Mouse (Mus musculus) yolk sac, embryonic 10.5 days (tissue): ENCODE results near the gene Isx.

Experiments
- DNase-seq: peaks from one replicate; pipeline ENCODE4 v3.0.0-alpha.2; 2017; ENCODE audit warnings: low spot score

The Isx gene

GRCm38 (mm10) chr8:74901765-74902164, 28.8 kb downstream of the Isx start:
- no peak for DNase-seq

GRCm38 (mm10) chr8:74903054-74903842, 30.3 kb downstream of the Isx start:
- no peak for DNase-seq

- no peak for DNase-seq
These were observed 33.4 kb downstream of the Isx start for GRCm38 (mm10) chr8:74906333-74906732.

- DNase-seq: no peak
These were observed 37.7 kb downstream of the Isx start for GRCm38 (mm10) chr8:74910708-74911107.

- no peak for DNase-seq
These were observed 47.9 kb downstream of the Isx start for GRCm38 (mm10) chr8:74920691-74921421.

GRCm38 (mm10) chr8:74921882-74922518, 49.0 kb downstream of the Isx start:
- DNase-seq: no peak

- no peak for DNase-seq
These were observed 55.0 kb downstream of the Isx start for GRCm38 (mm10) chr8:74927940-74928339.

GRCm38 (mm10) chr8:74930731-74931130, 57.8 kb downstream of the Isx start:
- peak; percentile 38 for DNase-seq

GRCm38 (mm10) chr8:74935308-74935707, 62.3 kb downstream of the Isx start:
- peak; percentile 22 for DNase-seq

- DNase-seq: no peak
These were observed 63.7 kb downstream of the Isx start for GRCm38 (mm10) chr8:74936656-74937055.

- no peak for DNase-seq
These were observed 69.1 kb downstream of the Isx start for GRCm38 (mm10) chr8:74942056-74942455.
